Mouse (Mus musculus) cortical plate, adult 2 months (tissue): ENCODE results near the gene Luc7l3.

Experiments
- CTCF ChIP-seq: fragments of 200-500 bp; IDR thresholded peaks from 2 replicates; pipeline ENCODE4 v1.5.1; 2011; ENCODE audit warnings: mild to moderate bottlenecking, control low read depth, low read length; ENCODE audit not compliant: insufficient read depth; ENCODE audit errors: extremely low read depth
- POLR2A ChIP-seq: fragments of 200-500 bp; IDR thresholded peaks from 2 replicates; pipeline ENCODE4 v1.6.1; 2011; ENCODE audit warnings: mild to moderate bottlenecking, low read length, control low read depth; ENCODE audit not compliant: insufficient read depth; ENCODE audit errors: extremely low read depth

- TF ChIP-seq CTCF (no peak), POLR2A (no peak)
These were observed 48.5 kb downstream of the Luc7l3 start for GRCm38 (mm10) chr11:94272960-94273927.
